Mouse (Mus musculus) cerebellum, adult 11 months (tissue): ENCODE data around the gene Tmem129.

Experiments
- DNase-seq: peaks from one replicate; pipeline ENCODE4 v3.0.0; 2022

Tmem129 gene

GRCm38 (mm10) chr5:33635361-33635760 lies 22.9 kb downstream of the Tmem129 start:
- DNase-seq: no peak

- no peak for DNase-seq
Measured at GRCm38 (mm10) chr5:33632526-33632925, 25.7 kb downstream of the Tmem129 start.

DNA sequence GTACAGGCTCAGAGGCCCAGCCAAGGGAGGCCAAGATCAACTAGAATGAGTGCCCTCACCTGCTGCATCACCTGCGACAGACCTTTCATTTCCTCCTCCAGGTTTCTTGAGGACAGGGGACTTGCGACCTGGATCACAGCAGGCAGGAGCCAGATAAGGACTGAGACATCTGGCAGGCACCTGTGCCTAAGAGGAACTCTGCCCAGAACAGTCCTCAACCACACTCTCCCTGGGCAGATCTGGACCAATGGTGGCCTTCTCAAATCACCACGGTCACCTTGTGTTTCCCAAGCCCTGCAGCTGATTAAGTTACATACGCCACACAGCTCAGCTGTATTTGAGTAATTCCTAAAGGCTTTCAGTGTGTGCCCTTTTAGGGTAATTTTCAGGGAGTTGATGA lies 27.6 kb downstream of the Tmem129 start:
- DNase-seq: no peak

DNA sequence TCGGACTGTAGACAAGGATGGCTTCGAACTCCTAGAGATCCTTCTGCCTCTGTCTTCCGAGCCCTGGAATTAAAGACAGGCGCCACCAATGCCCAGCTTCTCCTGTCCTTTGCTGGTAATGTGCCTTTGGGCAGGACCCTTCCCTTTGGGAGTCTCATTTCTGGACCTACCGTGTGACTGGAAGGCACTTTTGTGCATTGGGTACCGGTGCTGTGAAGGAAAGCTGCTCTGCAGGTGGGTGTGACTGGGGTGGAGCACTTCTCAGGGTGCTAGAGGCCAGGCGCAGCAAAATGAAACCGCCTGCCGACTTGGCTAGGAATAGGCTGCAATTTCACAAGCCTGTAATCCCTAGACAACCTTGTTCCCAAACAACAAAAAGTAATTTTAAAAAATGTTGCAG lies 28.2 kb downstream of the Tmem129 start:
- DNase-seq: no peak

DNA sequence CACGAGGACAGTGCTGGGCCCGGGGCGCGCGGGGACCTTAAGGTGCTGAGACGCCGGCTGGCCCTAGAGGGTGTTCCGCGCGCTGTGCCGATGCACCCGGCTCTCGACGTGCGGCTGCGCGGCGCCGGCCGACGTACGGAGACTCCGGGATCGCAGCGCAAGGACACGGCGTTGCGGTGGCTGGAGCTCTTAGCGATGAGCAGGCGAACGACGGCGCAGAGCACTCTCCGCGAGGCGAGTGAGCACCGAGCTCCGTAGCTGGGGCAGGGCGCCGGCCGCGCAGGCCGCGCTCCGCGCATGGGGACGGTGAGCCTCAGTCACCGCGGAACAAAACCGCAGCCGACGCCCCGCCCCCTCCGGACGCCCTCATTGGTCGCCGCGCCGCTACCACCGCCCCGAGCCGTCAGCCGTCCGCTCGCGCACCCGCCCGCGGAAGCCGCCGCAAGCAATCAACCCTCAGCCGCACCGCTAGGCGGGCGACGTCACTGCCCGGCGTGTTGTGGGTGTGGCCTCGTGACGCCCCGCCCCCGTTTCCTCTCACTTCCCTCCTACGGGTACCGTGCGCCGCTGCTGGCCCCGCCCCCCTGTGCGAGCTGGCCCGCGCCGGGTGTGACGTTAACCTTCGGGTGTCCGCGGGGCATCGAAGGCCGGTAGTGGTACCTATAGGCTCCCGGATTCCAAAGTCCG lies 28.8 kb downstream of the Tmem129 start, which contains the start of the genes Fam53a and Gm9903:
Gene Fam53a, minus strand, starts transcription at position 335 of the 687 bp plus-strand sequence.
Gene Gm9903, plus strand, starts transcription at position 625 of the 687 bp plus-strand sequence.
- DNase-seq: peak; percentile 100

DNA sequence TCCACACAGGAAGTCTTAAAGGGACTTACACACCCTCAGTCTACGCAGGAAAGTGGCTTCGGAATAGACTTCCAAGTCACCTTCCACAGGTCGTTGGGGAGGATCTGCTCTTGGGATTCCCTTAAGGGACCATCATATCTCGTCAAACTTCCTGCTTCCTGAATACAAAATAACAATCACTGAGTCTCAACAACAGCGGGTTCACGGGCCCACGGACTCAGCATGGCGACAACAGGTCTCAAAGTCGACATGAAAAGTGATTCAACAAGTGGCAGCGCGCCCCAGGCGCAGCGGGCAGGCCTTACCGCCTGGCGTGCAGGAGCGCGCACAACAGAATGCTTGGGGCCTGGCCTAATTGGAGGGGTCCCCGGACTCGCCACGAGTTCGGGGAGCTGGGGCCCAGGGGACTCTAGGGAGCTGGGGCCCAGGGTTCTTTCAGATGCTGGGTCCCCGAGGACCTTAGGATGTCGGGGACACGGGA lies 29.4 kb downstream of the Tmem129 start:
- DNase-seq: no peak

DNA sequence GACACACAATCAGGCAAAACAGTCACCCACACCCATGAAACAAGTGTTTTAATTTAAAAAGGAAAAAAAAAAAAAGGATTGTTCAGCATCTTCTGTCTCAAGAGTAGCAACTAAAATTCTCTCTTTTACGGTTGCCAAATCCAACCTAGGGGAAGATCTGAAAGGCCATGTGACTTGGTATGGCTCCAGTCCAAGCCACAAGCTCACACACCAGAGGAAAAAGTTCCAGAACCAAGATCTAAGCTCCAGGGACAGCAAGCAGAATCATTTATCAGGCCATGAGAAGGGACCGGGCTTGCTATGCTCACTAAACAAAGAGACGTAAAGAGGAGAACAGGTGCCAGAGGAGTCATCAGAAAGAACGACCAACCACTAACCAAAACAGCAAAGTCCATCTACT lies 30.2 kb downstream of the Tmem129 start:
- no peak for DNase-seq

DNA sequence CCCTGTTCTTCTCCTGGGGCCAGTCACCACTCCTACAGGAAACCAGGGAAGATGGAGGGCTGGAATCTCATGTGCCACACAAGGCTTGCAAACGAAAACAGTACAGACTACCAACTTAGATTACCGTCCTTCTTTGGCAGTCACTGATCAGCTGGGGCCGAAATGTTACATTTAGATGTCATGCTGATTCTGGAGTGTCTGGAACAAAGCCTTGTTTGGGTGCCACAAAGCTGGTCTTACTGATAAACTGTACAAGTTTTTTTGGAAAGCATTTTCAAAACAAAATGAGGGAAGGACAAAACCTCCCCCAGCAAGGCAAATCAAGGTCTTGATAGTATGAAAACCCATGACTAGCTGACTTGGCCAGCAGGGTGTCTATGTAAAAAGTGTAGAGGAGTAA lies 34.5 kb downstream of the Tmem129 start:
- DNase-seq: no peak

DNA sequence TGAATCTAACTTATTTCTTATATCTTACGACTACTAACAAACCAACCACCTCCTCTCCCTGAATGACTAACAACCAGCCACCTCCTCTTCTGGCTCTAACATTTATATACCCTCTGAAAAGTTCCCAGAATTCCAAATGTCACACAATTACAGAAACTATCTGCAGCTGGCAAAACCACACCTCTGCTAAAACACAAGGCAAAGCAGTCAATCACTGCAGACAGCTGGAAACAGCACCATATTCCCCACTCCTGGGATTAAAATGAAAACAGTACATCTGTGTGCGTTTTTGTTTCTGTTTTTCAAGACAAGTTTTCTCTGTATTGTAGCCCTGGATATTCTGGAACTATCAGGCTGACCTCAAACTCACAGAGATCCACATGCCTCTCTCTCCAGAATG lies 35.5 kb downstream of the Tmem129 start:
- no peak for DNase-seq

DNA sequence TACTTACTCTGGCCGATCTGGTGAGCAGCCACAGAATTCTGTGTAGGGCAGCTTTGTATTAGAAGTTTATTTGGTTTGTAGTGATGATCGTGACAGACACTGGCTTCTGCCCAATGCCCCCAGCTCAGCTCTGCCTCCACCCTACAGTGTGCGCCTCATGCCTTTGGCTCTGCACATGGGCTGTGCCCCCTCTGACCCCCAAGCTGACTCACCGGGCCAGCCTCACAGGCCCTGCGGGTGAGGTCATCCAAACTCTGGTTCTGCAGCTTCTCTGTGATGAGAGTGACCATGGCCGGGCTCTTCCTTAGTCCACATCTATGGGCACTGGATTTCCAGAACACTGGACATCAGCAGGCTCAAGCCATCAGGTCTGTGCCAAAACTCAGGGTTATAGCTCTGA lies 43.8 kb downstream of the Tmem129 start:
- no peak for DNase-seq

DNA sequence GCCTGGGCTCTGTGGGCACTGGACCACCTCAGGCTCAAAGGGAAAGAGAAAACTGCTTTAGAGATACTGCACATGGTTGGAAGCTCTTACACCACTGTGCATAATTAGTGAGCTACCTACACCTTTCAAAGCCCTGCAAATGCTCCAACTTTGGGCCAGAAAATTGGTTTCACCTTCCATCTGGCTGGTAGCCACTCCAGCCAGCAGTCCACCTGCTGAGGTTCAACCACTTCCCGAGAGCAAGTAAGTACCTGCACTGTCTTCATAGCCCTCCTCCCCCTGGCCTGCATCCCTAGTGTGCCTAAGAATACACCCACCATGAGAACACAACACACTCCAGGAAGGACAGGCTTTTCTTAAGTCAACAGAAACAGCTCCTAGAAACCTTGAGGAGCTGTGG lies 46.4 kb downstream of the Tmem129 start:
- DNase-seq: no peak

DNA sequence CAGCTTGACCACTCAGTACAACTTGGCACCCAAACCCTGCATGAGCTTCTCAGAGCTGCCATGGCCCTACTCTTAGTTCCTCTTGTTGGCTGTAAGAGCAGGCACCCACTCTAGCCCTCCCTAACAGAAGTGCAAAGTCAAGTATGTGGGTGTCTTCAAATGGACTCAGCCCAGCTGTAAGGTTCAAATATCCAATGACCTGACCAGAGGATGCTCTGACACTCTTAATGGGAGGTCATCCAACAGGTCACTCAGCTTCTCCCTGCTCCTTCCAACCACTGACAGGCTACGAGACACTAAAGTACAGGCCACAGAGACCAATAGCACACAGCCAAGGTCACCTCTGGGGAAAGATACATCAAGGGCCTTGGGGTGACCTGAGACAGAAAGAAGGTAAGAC lies 49.0 kb downstream of the Tmem129 start:
- DNase-seq: no peak

- no peak for DNase-seq
Measured at GRCm38 (mm10) chr5:33607434-33607833, 50.8 kb downstream of the Tmem129 start.

DNA sequence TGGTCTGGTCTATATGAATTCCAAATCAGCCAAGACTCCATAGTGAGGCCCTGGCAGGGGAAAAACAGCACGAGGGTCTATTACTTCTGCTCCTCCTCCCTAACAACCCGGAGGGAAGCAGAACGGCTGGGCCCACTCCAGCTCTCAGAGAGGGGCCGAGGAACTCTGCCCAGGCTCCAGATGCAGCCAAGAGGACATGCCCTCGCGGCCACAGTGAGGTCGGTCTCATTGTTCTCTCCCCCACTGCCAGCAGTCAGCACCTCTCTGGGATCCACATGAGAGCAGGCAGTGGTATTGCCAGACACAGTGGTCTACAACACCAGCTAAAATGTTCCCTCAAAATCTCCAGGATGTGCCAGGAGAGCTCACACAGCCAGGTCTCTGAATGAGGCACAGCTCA lies 51.6 kb downstream of the Tmem129 start:
- no peak for DNase-seq

DNA sequence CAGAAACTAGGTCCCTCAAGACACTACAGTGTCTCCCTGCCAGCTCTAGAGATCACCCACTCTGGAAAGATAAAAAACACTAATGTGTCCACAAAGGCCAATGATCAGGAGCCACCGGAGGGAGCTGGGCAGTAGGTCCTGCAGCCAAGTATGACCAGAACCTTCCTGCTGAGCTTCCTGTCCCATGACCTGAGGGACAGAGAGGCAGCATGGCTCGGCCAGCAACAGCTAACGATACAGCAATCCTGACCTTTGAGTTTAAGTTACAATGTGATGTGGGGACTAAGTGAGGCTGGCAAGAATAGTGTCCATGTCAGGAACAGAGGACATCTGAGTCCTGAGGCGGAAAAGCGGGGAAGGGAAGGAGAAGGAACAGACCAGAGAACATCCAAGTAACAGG lies 52.9 kb downstream of the Tmem129 start:
- no peak for DNase-seq
